Mouse (Mus musculus) left cerebral cortex, postnatal 36 days (tissue): ENCODE measurements at regions not wholly inside any gene's neighbourhood (a gene's known extent, or its start where the extent isn't known, plus 50 kb on each side); places are given as distances from the start of the nearest gene placed in this dataset.

Experiments used
- DNase-seq, 2 experiments: peaks; one replicate each; pipeline ENCODE4 v3.0.0; 2021 to 2022; ENCODE audit warnings: low spot score in 2 of 2, mixed read lengths in 1 of 2
- intact Hi-C: fragments of 180-260 bp; cut with DNase I; formaldehyde crosslinking; loops from one replicate; pipeline ENCODE4 v1.15.1; 2025

DNA sequence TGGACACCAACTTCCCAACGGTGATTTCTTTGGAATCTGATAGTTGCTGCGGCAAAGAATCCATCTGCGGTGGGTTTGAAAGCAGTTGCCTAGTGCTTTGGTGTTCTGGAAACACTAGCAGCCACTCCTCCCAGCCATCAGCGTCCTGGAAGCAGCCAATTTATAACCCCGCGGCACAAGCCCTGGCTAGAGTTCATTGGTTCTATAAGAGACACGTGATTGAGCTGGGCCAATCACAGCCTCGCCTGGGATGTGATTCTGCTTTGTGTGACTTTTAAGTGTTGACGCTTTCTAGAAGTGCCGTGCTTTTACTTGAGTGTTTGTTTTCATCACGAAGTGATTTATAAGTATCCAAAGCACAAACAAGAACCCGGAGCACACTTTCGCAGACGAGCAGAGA, 223.1 kb downstream of the Tshz3 start:
- intact Hi-C loops, result no loop called here
- no peak for DNase-seq

- no peak for DNase-seq
- intact Hi-C loops, result no loop called here
Measured at GRCm38 (mm10) chr7:36933490-36933889, 235.6 kb downstream of the Tshz3 start.

DNA sequence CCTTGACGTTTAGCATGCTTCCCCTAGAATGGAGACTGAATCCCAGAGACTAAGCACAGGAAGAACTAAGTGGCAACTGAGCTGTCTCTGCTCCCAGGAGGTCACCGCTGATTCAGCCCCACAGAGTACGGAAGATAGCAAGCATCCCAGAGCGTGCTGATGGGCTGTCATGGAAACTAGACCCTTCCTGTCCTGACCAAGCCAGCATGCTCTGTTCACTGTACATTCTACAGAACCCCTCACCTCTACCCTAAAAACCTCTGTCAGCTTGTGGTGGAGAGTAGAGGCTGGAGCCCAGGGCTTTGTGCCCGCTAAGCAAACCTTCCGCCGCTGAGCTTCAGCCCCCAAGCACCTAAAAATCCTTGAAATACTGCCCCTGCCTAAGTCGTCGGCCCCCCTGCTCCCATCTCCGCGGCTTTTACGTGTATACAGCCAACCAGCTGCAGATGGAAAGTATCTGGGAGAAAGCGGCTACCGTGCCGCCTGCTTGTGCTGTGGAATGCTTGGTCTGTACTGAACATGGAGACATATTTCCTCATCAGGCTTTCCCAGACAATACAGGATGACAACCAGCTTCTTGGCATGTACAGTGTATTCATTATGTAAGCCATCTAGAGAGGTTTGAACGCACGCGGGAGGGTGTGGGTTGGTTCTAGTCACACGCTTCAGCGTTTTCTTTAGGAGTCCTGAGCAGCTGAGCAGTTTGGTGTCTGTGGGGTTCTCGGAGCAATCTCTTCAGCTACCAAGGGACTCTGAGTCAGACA, 237.1 kb downstream of the Tshz3 start:
- intact Hi-C loops, result no loop called here
- DNase-seq, result peak; percentile 59 to 68

- intact Hi-C loops, result no loop called here
- no peak for DNase-seq
Measured at GRCm38 (mm10) chr7:36940611-36941010, 242.7 kb downstream of the Tshz3 start.

DNA sequence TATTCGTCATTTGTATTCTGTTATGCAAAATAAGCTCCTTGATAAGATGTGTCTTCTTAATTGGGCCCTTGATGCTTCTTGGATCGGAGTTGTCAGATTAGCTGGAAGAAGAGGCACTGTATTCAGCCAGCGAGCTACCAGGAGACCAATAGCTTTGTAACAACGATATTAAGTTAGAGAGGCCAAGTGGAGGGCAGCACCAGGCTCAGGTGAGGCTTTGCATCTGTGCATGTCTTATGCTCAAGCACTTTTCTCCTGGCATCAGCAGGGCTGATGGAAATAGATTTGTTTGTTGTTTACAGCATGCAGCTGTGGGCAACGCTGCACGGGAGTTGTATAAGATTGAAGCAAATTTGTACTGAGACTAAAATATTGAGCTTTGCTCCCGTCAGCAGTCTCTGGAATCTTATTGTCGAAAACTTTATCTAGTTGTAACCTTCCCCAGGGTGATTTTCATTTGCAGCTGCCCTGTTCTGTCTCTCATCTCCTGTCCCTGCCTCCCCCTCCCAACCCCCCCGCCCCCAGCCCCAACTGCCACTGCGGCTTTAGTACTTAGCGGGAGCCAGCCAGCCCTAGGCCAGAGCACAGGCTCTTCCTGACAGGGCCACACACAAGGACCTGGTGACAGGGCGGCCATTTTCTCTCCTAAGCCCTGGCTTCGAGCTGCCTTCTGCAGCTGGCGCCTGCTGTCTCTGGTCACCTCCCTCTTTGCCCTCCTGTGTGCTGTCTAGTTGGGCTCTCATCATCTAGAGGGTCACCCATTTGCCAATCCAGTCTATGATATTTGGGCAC, 247.3 kb downstream of the Tshz3 start:
- intact Hi-C loops, result no loop called here
- DNase-seq, result no peak

DNA sequence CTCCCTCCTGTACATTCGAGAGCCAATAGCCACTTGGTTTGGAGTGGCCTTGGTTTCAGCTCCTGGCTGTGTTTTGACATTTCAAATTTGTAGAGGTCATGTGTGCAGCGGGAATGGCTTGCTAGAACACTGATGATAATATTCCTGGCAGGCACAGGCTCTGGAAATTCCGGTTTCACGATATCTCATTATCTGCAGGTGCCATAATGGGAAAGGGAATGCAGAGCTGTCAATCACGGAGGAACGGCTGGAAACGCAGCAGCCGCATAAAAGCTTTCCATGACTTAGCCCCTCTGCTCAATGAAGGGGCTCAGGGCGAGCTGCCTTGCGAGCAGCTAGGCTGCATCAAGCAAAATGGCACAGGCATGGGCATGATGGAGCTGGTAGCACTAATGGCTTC, 251.6 kb downstream of the Tshz3 start:
- intact Hi-C loops, result no loop called here
- no peak for DNase-seq

DNA sequence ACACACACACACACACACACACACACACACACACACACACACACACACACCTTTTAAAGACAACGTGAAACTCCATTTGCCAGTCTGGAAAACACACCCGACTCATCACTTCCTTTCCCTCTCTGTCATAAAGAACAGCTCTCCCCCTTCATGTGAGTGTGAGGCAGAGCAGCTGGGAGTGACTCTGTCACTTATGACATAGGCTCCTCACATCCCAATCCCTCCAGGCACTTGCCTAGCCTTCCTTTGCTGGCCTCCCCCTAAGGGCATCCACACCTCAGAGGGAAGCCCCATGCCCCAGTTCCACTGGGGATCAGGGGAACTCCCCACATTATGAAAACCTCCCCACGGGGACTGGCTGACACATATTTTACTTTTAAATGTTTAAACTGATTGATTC, 257.5 kb downstream of the Tshz3 start:
- DNase-seq, result no peak
- intact Hi-C loops, result no loop called here

DNA sequence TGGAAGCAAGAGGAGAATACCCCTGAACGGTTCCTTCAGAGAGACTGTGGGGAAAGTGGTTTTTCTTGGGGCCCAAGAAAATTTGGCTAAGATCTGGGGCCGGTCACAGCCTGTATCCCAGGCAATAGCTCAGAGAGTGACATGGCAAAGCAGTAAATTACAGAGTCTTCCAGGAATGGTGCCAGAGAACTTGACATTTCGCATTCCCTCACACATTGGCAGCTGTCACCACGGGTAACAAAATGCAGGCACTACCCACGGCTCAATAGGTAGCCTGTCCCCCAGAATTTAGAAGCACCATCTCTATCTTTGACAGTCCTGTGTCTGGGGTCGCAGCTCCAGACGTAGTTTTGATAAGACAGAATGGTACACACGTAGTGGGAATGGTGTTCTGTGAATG, 260.3 kb downstream of the Tshz3 start:
- DNase-seq, result no peak
- intact Hi-C loops, result no loop called here

GRCm38 (mm10) chr7:36971772-36972171, 273.9 kb downstream of the Tshz3 start:
- DNase-seq, result no peak
- intact Hi-C loops, result no loop called here

DNA sequence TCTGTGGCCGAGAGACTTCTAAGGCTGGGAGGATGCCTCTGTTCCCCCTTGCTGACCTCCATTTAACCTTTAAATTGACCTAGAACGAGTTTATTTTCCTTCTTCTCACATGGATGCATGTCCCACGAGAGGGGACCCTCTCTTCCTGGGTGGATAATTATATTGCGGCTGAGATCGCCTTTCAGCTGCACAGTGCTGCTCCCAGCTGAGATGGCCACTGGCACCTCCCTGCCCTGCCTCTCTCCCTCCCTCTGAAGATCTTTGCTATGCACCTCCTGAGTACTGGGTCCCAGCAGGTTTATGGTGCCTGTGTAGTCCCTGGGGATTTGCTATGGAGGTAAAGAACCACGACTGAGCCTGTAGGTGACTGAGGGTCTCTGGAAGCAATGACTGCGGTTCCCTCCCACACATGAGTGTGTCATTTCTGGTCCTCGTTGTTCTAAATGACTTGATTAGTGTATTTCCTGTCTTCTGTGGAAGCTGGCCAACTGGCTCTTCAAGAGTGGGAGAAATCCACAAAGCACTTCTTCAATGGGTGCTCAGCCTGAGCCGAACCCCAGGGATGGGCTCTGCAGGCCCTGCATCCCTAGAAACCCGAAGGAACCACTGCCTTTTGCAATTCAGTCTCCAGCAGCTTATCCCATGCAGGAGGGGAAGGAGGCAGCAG, 275.9 kb downstream of the Tshz3 start:
- no peak for DNase-seq
- intact Hi-C loops, result no loop called here

- DNase-seq, result peak in 1 of 2 experiments; percentile 17
- intact Hi-C loops, result no loop called here
Measured at GRCm38 (mm10) chr7:36974573-36974972, 276.7 kb downstream of the Tshz3 start.

- intact Hi-C loops, result no loop called here
- no peak for DNase-seq
Measured at GRCm38 (mm10) chr7:36975475-36975874, 277.6 kb downstream of the Tshz3 start.

- intact Hi-C loops, result no loop called here
- DNase-seq, result no peak
Measured at GRCm38 (mm10) chr7:36977819-36978218, 279.9 kb downstream of the Tshz3 start.

- DNase-seq, result no peak
- intact Hi-C loops, result no loop called here
Measured at GRCm38 (mm10) chr7:36989380-36989779, 291.5 kb downstream of the Tshz3 start.

- intact Hi-C loops, result no loop called here
- no peak for DNase-seq
Measured at GRCm38 (mm10) chr7:37004601-37005000, 306.7 kb downstream of the Tshz3 start.

DNA sequence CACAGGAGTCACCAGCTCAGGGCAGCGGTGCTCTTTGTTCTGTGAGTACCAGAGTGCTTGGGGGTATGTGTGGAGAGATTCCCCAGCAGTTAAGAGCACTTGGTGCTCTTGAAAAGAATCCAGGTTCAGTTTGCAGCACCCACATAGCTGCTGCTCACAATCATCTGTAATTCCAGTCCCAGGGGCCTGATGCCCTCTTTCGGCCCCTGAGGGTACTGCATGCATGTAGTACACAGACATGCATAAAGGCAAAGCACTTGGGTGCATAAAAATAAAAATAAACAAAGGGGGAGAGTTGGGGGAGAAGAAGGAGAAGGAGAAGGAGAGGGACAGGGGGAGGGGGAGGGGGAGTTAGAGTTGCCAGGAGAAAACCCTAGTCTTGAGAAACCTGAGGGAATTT, 307.8 kb downstream of the Tshz3 start:
- no peak for DNase-seq
- intact Hi-C loops, result no loop called here

GRCm38 (mm10) chr7:37006921-37007320, 309.0 kb downstream of the Tshz3 start:
- no peak for DNase-seq
- intact Hi-C loops, result no loop called here

DNA sequence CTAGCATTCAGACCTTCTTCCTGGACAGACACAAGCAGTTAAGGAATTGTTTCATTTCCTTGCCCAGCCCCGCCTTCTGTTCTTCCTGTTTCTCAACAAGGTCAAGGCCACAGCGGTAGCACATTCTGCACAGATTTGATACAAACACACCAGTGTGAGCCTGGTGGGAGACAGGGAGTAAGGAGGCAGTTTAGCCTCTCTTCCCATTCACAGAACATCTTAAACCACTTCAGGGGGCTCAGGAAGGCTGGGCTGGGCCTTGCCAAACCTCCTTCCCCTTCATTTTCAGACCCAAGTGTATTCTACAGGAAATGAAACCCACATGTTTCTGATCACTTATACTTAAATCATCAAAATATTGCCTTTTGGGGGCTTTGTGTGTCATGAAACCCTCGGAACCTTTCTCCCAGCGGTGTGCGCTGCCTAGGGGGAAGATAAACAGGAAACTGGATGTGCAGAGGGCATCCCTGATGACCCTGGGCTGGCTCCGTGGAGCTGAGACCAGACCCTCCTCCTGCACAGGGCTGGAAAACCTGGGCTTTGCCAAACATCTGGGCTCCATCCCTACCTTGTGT, 313.3 kb downstream of the Tshz3 start:
- intact Hi-C loops, result no loop called here
- no peak for DNase-seq

GRCm38 (mm10) chr7:37020078-37020477, 322.2 kb downstream of the Tshz3 start:
- DNase-seq, result no peak
- intact Hi-C loops, result no loop called here

DNA sequence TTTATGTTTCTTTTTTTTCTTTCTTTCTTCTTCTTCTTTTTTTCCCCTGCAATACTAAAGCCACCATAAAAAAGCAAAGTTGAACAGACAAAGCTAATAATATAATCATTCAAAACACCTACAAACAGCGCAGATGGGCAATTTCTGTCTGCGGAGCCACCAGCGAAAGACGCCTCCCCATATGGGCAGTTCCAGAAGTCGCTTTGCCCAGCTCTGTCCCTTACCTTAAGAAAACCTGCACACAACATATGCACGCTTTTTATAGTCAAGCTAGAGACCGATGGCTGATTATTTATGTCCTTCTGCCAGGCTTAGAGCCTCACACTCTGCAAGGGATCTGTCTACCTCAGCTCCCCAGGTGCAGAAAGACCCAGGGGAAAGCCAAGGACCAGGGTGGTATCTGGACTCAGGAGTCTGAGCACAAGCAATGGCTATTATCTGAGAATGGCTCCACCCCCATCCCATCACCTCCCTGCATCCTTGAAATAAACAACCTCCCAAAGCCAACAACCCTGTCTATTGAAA, 326.6 kb downstream of the Tshz3 start:
- intact Hi-C loops, result no loop called here
- DNase-seq, result peak; percentile 10 to 26
